Mouse (Mus musculus) bone marrow, adult 2 months (tissue): Measurements from ENCODE around the gene Plekha3.

Experiments used
- CTCF ChIP-seq: fragments of 200-500 bp; IDR thresholded peaks from 2 replicates; pipeline ENCODE4 v1.5.1; 2011; ENCODE audit warnings: low read length, control low read depth; ENCODE audit not compliant: control insufficient read depth, insufficient read depth
- POLR2A ChIP-seq: fragments of 200-500 bp; IDR thresholded peaks from 2 replicates; pipeline ENCODE4 v1.6.1; 2011; ENCODE audit warnings: low read depth, mild to moderate bottlenecking, control low read depth, low read length, borderline replicate concordance; ENCODE audit not compliant: control insufficient read depth

DNA sequence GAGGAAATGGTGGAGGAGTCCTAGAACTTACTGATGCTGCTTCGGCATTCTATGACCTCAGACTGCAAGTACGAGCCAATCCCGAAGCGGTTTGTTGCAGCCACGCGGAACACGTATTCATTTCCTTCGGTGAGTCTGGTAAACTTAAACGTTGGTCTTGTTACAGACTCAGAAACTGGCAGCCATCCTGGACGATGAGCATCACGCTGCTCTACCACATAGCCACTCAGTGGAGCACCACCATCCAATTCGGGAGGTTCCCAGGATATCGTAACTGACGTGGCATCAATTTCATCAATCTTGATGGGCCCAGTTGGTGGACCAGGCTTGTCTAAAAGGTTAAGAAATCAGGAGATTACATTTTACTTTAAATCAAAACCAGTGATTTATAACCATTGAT lies 44.6 kb downstream of the Plekha3 start:
- TF ChIP-seq POLR2A (no peak), CTCF (no peak)
